Mouse (Mus musculus) midbrain, embryonic 12.5 days (tissue): Measurements from ENCODE around the gene Hsd11b1. TPM values are rescaled to one million over a fixed set of nuclear protein-coding genes. Genes with fewer than 3 reads are reported as not detected.
"Not testable (repeated sequence)": the region's sequence is repeated elsewhere in the genome, so short reads cannot be mapped to it uniquely, and the experiment has no call there.

ENCODE experiments used
- ATAC-seq: fragments of 200-750 bp; cut with Nextera tagmentation; 2 replicates; pipeline ENCODE4 v1.8.0; 2017; ENCODE audit warnings: low read depth, moderate TSS enrichment, moderate library complexity; ENCODE audit not compliant: low FRiP score
- H3K27ac ChIP-seq: fragments of 300-500 bp; sonication (generic); replicated peaks from 2 replicates; pipeline ENCODE4 v1.5.1; 2016; ENCODE audit warnings: mild to moderate bottlenecking
- H3K27me3 ChIP-seq: fragments of 300-500 bp; sonication (generic); 2 replicates; pipeline ENCODE4 v1.6.1; 2016; ENCODE audit warnings: mild to moderate bottlenecking
- H3K36me3 ChIP-seq: fragments of 300-500 bp; sonication (generic); 2 replicates; pipeline ENCODE4 v1.6.1; 2016
- H3K4me1 ChIP-seq: fragments of 300-500 bp; sonication (generic); 2 replicates; pipeline ENCODE4 v1.6.1; 2016
- H3K4me2 ChIP-seq: fragments of 300-500 bp; sonication (generic); replicated peaks from 2 replicates; pipeline ENCODE4 v1.6.1; 2016; ENCODE audit warnings: mild to moderate bottlenecking, moderate library complexity
- H3K4me3 ChIP-seq: fragments of 300-500 bp; sonication (generic); 2 replicates; pipeline ENCODE4 v1.5.1; 2016; ENCODE audit warnings: mild to moderate bottlenecking
- H3K9ac ChIP-seq: fragments of 300-500 bp; sonication (generic); replicated peaks from 2 replicates; pipeline ENCODE4 v1.6.1; 2016; ENCODE audit warnings: mild to moderate bottlenecking, moderate library complexity
- H3K9me3 ChIP-seq: fragments of 300-500 bp; sonication (generic); 2 replicates; pipeline ENCODE4 v1.6.1; 2016; ENCODE audit warnings: mild to moderate bottlenecking
- WGBS: fragments of 180-500 bp; shearing (Covaris S2); methylation state at CpG from one replicate; pipeline ENCODE4 v1.1.7; 2016; 5-methylcytosine and 5-hydroxymethylcytosine counted together
- polyA plus RNA-seq: library from polyadenylated mRNA; unstranded; fragments of >200 nt; fragmentation: Nextera tagmentation; extraction: Ambion mirVana; gene quantifications from 2 replicates; pipeline ENCODE4 v1.2.1, GENCODE M21; 2016

Gene Hsd11b1
- polyA plus RNA-seq, 1 experiment from 2014 or later = not detected

- 89% methylated on average over 5 of the region's 5 CpGs for WGBS
- Histone ChIP-seq H3K9me3 (no peaks in the 10 kb centered on the region), H3K27ac (no peak overlapping the region), H3K27me3 (no peaks in the 10 kb centered on the region), H3K36me3 (no peaks in the 10 kb centered on the region), H3K4me1 (no peaks in the 10 kb centered on the region), H3K4me3 (no peak overlapping the region), H3K4me2 (no peak overlapping the region), H3K9ac (no peak overlapping the region)
- no peak for ATAC-seq
Measured at GRCm38 (mm10) chr1:193295920-193296319, 32.0 kb upstream of the Hsd11b1 start.

DNA sequence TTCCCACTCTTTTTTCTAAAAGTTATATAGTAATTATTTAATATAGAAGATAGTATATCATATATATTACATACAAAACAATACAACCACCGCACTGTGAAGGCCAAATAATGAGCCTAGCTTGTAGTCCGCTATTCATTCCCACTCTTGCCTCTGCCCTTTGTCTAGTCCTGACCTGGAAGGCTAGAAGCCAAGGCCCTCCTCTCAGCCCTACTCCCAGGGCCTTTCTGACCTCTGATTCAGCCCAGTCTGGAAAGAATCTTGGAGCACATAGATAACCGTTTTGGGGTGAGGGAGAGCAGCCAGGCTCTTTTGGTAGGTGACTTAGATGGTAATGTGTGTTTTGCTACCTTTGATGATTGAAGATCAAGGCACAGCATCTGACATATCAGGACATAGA, 30.1 kb upstream of the Hsd11b1 start:
- no peak overlapping the region for H3K9ac ChIP-seq
- H3K27ac ChIP-seq = no peak overlapping the region
- H3K4me2 ChIP-seq = no peak overlapping the region
- H3K36me3 ChIP-seq = no peaks in the 10 kb centered on the region
- H3K4me1 ChIP-seq = no peaks in the 10 kb centered on the region
- no peaks in the 10 kb centered on the region for H3K9me3 ChIP-seq
- no peaks in the 10 kb centered on the region for H3K27me3 ChIP-seq
- no peak overlapping the region for H3K4me3 ChIP-seq
- no peak for ATAC-seq
- WGBS = 71% methylated on average over 3 of the region's 3 CpGs

DNA sequence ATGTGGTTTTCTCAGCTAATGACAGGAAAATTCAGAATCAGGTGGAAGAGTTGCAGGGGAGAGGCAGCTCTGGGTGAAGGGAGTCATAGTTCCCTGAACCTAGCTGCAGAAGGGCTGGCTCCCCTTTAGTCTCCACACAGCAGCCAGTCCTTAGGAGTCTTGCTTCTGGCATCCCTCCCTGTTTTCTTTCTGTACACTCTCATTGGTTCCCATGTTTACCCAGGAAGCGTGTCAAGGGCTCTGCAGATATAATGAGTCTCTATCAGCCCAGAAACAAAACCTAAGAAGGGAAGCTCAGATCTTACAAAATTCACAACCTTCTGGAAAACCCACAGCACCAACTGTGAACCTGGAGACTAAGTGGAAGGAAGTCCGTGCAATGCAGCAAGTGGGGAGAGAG, 29.2 kb upstream of the Hsd11b1 start:
- Histone ChIP-seq H3K9ac (no peak overlapping the region), H3K4me3 (no peak overlapping the region), H3K27me3 (no peaks in the 10 kb centered on the region), H3K27ac (no peak overlapping the region), H3K9me3 (no peaks in the 10 kb centered on the region), H3K4me2 (no peak overlapping the region), H3K36me3 (no peaks in the 10 kb centered on the region), H3K4me1 (no peaks in the 10 kb centered on the region)
- no peak for ATAC-seq
- 72% methylated on average over 2 of the region's 2 CpGs for WGBS

- no peaks in the 10 kb centered on the region for H3K27me3 ChIP-seq
- H3K4me1 ChIP-seq = no peaks in the 10 kb centered on the region
- no peak overlapping the region for H3K4me2 ChIP-seq
- no peak overlapping the region for H3K27ac ChIP-seq
- ATAC-seq = no peak
- no peak overlapping the region for H3K9ac ChIP-seq
- H3K9me3 ChIP-seq = no peaks in the 10 kb centered on the region
- H3K4me3 ChIP-seq = no peak overlapping the region
- H3K36me3 ChIP-seq = no peaks in the 10 kb centered on the region
Measured at GRCm38 (mm10) chr1:193290686-193291085, 26.8 kb upstream of the Hsd11b1 start.

- Histone ChIP-seq H3K36me3 (no peaks in the 10 kb centered on the region), H3K4me3 (no peak overlapping the region), H3K9ac (no peak overlapping the region), H3K4me2 (no peak overlapping the region), H3K27ac (no peak overlapping the region), H3K27me3 (no peaks in the 10 kb centered on the region), H3K4me1 (no peaks in the 10 kb centered on the region), H3K9me3 (no peaks in the 10 kb centered on the region)
- WGBS = 94% methylated on average over 5 of the region's 5 CpGs
- ATAC-seq = no peak
Measured at GRCm38 (mm10) chr1:193289914-193290313, 26.0 kb upstream of the Hsd11b1 start.

DNA sequence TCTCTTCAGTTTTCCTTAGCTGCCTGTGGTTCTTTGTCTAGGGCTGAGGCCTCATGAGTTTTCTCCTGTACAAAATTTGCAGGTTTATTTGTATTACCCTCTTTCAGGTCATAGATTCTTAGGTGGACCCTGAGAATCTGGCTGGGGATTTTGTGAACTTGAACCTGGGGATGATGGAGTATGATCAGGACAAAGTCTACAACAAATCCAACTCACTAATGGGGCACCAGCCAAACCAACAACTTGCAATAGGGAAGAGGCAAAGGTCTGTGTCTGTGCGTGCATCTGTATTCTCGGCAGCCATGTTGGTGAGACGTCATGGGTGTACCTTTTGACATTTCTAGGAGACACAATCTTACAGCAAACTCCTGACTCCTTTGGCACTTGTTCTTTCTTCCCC, 25.2 kb upstream of the Hsd11b1 start:
- no peak overlapping the region for H3K4me2 ChIP-seq
- H3K9ac ChIP-seq = no peak overlapping the region
- no peaks in the 10 kb centered on the region for H3K36me3 ChIP-seq
- no peak overlapping the region for H3K27ac ChIP-seq
- H3K4me1 ChIP-seq = no peaks in the 10 kb centered on the region
- H3K9me3 ChIP-seq = no peaks in the 10 kb centered on the region
- 91% methylated on average over 3 of the region's 3 CpGs for WGBS
- no peak overlapping the region for H3K4me3 ChIP-seq
- no peaks in the 10 kb centered on the region for H3K27me3 ChIP-seq
- ATAC-seq = no peak

DNA sequence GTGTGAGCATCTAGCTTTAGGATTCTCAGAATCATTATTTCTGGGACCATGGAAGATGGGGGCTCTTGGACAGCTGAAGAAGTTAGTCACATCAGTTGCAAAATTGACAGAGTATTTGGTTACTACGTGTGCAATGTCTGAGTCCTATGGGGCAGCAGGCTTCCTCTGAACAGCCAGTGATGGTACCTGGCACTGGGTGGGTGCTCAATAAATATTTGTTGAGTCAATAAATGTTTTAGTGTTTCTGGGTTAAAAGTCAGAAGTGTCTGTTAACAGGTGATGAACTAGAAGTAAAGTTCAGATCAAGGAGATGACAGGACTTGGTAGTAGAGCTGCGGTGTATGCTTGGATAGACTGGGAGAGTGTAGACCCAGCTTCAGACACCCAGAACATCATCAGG, 23.7 kb upstream of the Hsd11b1 start:
- H3K9me3 ChIP-seq = no peaks in the 10 kb centered on the region
- no peak overlapping the region for H3K4me3 ChIP-seq
- H3K4me2 ChIP-seq = no peak overlapping the region
- no peaks in the 10 kb centered on the region for H3K27me3 ChIP-seq
- H3K9ac ChIP-seq = no peak overlapping the region
- no peak for ATAC-seq
- H3K27ac ChIP-seq = no peak overlapping the region
- H3K36me3 ChIP-seq = no peaks in the 10 kb centered on the region
- H3K4me1 ChIP-seq = no peaks in the 10 kb centered on the region
- 89% methylated on average over 2 of the region's 2 CpGs for WGBS

- H3K36me3 ChIP-seq, H3K27ac ChIP-seq, H3K9ac ChIP-seq, H3K4me3 ChIP-seq, H3K27me3 ChIP-seq, ATAC-seq, H3K9me3 ChIP-seq, H3K4me2 ChIP-seq, H3K4me1 ChIP-seq: not testable (repeated sequence)
- WGBS = 89% methylated on average over 3 of the region's 3 CpGs
Measured at GRCm38 (mm10) chr1:193285766-193286325, 22.0 kb upstream of the Hsd11b1 start.

DNA sequence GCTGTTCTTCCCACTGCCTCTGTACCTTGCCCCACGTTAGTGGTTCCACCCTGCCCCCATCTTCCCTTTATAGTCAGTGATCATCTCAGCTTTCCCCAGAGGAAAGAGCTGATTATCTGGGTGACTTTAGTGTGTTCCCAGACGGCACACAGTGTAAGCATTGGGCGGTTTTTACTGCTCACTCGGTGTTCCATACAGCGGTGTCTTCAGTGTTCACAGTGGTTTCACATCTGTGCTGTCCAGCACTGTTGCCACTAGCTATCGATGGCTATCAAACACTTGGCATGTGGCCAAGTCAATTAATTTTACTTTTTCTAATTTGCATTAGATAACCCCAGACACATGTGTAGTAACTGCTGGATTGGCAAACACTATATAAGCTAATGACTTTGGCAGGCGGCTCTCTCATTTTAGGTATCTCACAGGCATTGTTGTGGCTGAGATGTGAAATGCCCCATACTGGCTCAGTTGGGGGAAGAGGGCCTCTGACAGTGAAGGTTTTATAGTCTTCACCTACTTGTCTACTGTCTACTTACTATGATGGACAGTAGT, 20.4 kb upstream of the Hsd11b1 start:
- no peaks in the 10 kb centered on the region for H3K9me3 ChIP-seq
- H3K27ac ChIP-seq = no peak overlapping the region
- no peak overlapping the region for H3K4me2 ChIP-seq
- ATAC-seq = no peak
- 84% methylated on average over 7 of the region's 7 CpGs for WGBS
- no peak overlapping the region for H3K9ac ChIP-seq
- no peaks in the 10 kb centered on the region for H3K4me1 ChIP-seq
- no peaks in the 10 kb centered on the region for H3K36me3 ChIP-seq
- no peak overlapping the region for H3K4me3 ChIP-seq
- H3K27me3 ChIP-seq = no peaks in the 10 kb centered on the region

DNA sequence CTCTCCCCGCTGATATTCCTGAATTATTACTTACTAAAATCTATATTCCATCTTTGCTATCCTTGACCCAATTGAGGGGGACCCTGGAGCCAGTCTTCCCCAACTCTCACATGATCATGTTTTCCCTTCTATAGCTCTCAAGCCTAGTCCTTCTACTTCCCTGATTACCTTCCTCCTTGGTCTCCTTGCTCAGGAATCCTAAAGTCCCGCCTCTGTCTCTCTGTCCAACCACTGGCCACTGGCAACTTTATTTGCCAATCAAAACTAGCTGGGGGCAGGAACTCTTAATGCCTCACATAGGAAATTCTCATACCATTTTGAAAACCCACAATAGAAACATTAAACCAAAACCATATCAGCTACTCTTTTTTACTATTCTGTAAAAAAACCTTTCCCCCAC, 17.5 kb upstream of the Hsd11b1 start:
- Histone ChIP-seq H3K4me3 (no peak overlapping the region), H3K4me2 (no peak overlapping the region), H3K27me3 (no peaks in the 10 kb centered on the region), H3K9me3 (no peaks in the 10 kb centered on the region), H3K4me1 (no peaks in the 10 kb centered on the region), H3K9ac (no peak overlapping the region), H3K27ac (no peak overlapping the region), H3K36me3 (no peaks in the 10 kb centered on the region)
- 100% methylated on average over 2 of the region's 2 CpGs for WGBS
- ATAC-seq = no peak

DNA sequence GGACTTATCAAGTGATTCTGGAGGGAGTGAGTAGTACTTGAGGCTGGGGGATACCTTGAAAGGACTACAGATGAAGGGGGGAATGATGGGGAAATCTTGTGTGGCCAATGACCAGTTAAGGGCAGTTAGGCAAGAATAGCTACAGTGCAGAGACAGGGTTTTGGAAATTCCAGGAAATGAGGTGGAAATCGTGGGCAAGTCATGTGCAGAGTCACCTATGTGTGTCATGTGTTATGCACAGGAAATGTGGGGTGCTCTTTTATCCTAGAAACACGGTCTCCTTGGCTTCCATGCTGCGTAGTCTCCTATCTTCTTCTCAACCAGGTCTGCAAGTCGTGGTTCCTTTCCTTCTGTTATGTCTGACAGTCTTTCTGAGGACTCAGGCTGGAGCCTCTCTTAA, 15.6 kb upstream of the Hsd11b1 start:
- no peak overlapping the region for H3K27ac ChIP-seq
- H3K9ac ChIP-seq = no peak overlapping the region
- H3K4me2 ChIP-seq = no peak overlapping the region
- no peak overlapping the region for H3K4me3 ChIP-seq
- 89% methylated on average over 4 of the region's 4 CpGs for WGBS
- no peak for ATAC-seq
- no peaks in the 10 kb centered on the region for H3K36me3 ChIP-seq
- H3K27me3 ChIP-seq = no peaks in the 10 kb centered on the region
- no peaks in the 10 kb centered on the region for H3K9me3 ChIP-seq
- H3K4me1 ChIP-seq = no peaks in the 10 kb centered on the region

DNA sequence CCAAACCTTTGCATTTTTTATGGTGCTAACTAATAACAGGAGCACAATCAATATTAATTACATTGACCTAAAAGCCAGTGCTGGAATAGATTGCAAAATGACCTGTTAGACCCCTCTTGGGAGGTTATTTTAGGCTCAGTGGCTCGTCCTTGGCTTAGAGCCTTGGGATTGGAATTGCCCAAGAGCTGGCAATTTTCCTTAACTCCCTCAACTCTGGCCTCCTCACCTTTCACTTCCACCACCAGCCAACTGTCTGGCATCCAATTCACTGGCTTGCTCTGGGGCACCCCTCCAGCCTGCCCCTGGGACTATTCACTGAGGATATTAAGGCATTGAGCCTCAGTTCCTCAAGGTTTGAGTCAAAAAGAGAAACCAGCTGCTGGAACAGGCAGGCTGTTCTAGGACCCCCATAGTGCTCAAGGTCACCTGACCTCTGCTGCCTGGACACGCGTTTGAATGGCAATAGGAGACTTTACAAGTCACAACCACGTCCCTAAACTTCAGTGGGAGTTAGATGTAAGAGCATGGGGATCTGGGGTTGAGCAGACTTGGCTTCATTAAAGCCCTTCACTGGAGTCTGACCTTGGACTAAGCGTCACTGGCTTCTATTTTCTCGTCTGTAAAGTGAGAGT, 14.7 kb upstream of the Hsd11b1 start:
- ATAC-seq = no peak

More for the DNA sequence above, 14.7 kb upstream of the Hsd11b1 start:
- no peak overlapping the region for H3K27ac ChIP-seq
- WGBS = 36% methylated on average over 6 of the region's 6 CpGs
- H3K9me3 ChIP-seq = no peaks in the 10 kb centered on the region
- H3K4me2 ChIP-seq = no peak overlapping the region
- no peak overlapping the region for H3K4me3 ChIP-seq
- H3K36me3 ChIP-seq = no peaks in the 10 kb centered on the region
- H3K9ac ChIP-seq = no peak overlapping the region
- no peaks in the 10 kb centered on the region for H3K27me3 ChIP-seq
- H3K4me1 ChIP-seq = no peaks in the 10 kb centered on the region
